In the genomic region with DNA sequence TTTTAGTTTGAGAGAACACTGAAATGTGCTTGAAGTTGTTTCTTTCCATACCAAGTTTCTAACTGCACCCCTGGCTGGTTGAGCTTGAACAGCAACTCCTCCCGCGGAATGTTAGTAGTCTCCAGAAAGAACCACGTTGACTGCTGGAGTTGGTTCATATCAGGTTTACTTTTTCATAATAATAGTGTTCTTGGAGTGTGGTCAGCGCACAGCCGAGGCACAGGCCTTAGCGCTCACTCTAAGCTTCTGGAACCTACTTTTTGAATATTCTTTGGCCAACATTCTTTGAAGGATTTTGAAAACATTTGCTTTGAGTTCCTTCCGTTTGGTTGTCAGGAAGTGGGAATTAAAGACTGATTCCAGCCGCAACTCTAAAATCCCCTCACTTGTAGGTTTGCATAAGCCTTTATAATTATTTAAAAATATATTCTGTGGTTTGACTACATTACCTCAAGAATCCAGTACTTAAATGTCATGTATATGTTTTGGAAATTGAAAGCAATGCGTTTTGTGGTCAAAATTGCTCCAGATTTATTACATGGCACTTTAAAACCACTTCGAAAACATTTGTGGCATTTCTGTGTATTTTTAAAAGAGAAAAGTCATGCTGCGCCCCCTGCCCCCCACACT, we compare ENCODE assay signal across 23 mouse cellular contexts. TPM values are rescaled to one million over a fixed set of nuclear protein-coding genes. Genes with fewer than 3 reads are reported as not detected.
DNase-seq lines count a peak whose midpoint lies in the region; ATAC-seq and TF ChIP-seq lines count a peak whose summit lies in the region.
"Had no signal": no experiment of that assay in that cellular context is flagged by ENCODE, and none has a peak within 500 bp of the region (broad histone marks: within the 10 kb centered on the region; RNA-seq: fewer than 3 reads in every experiment).

No protein-coding gene starts in this region.

- H3K4me2 ChIP-seq in kidney, postnatal 0 days (ENCODE audit: low read length) = no peak overlapping the region
- 0 out of 2 replicates have a peak overlapping the region, but pooled peaks have one; percentile 2 for H3K4me2 ChIP-seq in embryonic facial prominence, embryonic 15.5 days (replicated peaks)
- H3K4me2 ChIP-seq in limb, embryonic 15.5 days = no peak overlapping the region
- H3K4me2 ChIP-seq: heart, embryonic 13.5 days; hindbrain, embryonic 14.5 days had no signal

- no peak for TF ChIP-seq POLR2A in kidney, adult 2 months (IDR thresholded peaks at IDR 0.05; ENCODE audit: low read depth, low read length)

- H3K27me3 ChIP-seq in kidney, postnatal 0 days (ENCODE audit: insufficient read depth, low read length) = no peaks in the 10 kb centered on the region
- no peaks in the 10 kb centered on the region for H3K27me3 ChIP-seq in kidney, adult 2 months (replicated peaks; ENCODE audit: control insufficient read depth, insufficient read depth, low read length)
- H3K27me3 ChIP-seq in embryonic facial prominence, embryonic 15.5 days = no peaks in the 10 kb centered on the region
- H3K27me3 ChIP-seq in limb, embryonic 15.5 days = no peaks in the 10 kb centered on the region
- H3K27me3 ChIP-seq: heart, embryonic 13.5 days had no signal

- H3K9me3 ChIP-seq in kidney, postnatal 0 days (replicated peaks; ENCODE audit: low read length) = no peaks in the 10 kb centered on the region
- no peaks in the 10 kb centered on the region for H3K9me3 ChIP-seq in embryonic facial prominence, embryonic 15.5 days (replicated peaks)
- H3K9me3 ChIP-seq in limb, embryonic 15.5 days = no peaks in the 10 kb centered on the region
- H3K9me3 ChIP-seq: heart, embryonic 13.5 days had no signal

- ATAC-seq in kidney, postnatal 0 days (replicated peaks; ENCODE audit: low FRiP score, low read depth) = no peak
- ATAC-seq in embryonic facial prominence, embryonic 15.5 days (ENCODE audit: insufficient number of reproducible peaks, low FRiP score, low TSS enrichment, low read depth) = peak; percentile 80; the same call in 1 of the 2 replicates
- 0 out of 2 replicates have a peak, but pooled peaks have one; percentile 52 for ATAC-seq in limb, embryonic 15.5 days (ENCODE audit: insufficient number of reproducible peaks, low FRiP score, low TSS enrichment, low read depth)
- no peak for ATAC-seq in megakaryocyte progenitor cell, adult 5-6 weeks (replicated peaks; ENCODE audit: poor library complexity)
- ATAC-seq: forebrain, embryonic 14.5 days; forebrain, postnatal 0 days; hindbrain, postnatal 0 days had no signal

- WGBS in kidney, postnatal 0 days = 82% methylated on average over 11 of the region's 11 CpGs
- 73% methylated on average over 11 of the region's 11 CpGs for WGBS in kidney, adult 2 months
- WGBS in embryonic facial prominence, embryonic 15.5 days = 44% methylated on average over 11 of the region's 11 CpGs
- 63% methylated on average over 11 of the region's 11 CpGs for WGBS in limb, embryonic 15.5 days

- H3K4me1 ChIP-seq in kidney, postnatal 0 days (replicated peaks; ENCODE audit: insufficient read depth, low read length) = no peaks in the 10 kb centered on the region
- no peaks in the 10 kb centered on the region; the same call in 1 of the 2 replicates for H3K4me1 ChIP-seq in kidney, adult 2 months (ENCODE audit: control insufficient read depth, insufficient read depth, low read length)
- peaks cover 7% of the 10 kb centered on the region for H3K4me1 ChIP-seq in embryonic facial prominence, embryonic 15.5 days
- H3K4me1 ChIP-seq in limb, embryonic 15.5 days = peaks cover 5% of the 10 kb centered on the region; the same call in 1 of the 2 replicates

- H3K9ac ChIP-seq in kidney, postnatal 0 days (ENCODE audit: low read depth, low read length) = no peak overlapping the region
- H3K9ac ChIP-seq in embryonic facial prominence, embryonic 15.5 days = no peak overlapping the region
- H3K9ac ChIP-seq in limb, embryonic 15.5 days = no peak overlapping the region
- H3K9ac ChIP-seq: forebrain, postnatal 0 days; heart, embryonic 13.5 days; hindbrain, embryonic 14.5 days had no signal

- TF ChIP-seq CTCF in kidney, postnatal 0 days (IDR thresholded peaks at IDR 0.05; ENCODE audit: low read depth) = no peak
- no peak for TF ChIP-seq CTCF in kidney, adult 2 months (conservative IDR thresholded peaks at IDR 0.05; ENCODE audit: insufficient read depth, insufficient read length, low read depth, low read length)

- peak; percentile 10 for DNase-seq in kidney, postnatal 0 days (ENCODE audit: low spot score)
- DNase-seq in kidney, adult 2 months = no peak
- DNase-seq in cerebellum, postnatal 10 days = no peak
- DNase-seq: adrenal gland, adult 2 months; adrenal gland, postnatal 14 days; cerebellum, adult 11 months; cerebellum, adult 2 months; cerebellum, adult 9-11 months; cerebellum, postnatal 36 days; embryo, embryonic 11 days; forebrain, postnatal 0 days; gastrocnemius, adult 2 months; gastrocnemius, postnatal 14 days; heart, adult 18-20 months; heart, postnatal 14 days; heart, postnatal 4 days had no signal

- H3K27ac ChIP-seq in kidney, postnatal 0 days = no peak overlapping the region
- no peak overlapping the region for H3K27ac ChIP-seq in kidney, adult 2 months (ENCODE audit: insufficient read depth, low read depth, low read length)
- peak overlapping the region; percentile 44; the same call in 1 of the 2 replicates for H3K27ac ChIP-seq in embryonic facial prominence, embryonic 15.5 days (replicated peaks)
- H3K27ac ChIP-seq in limb, embryonic 15.5 days = no peak overlapping the region
- H3K27ac ChIP-seq: gastrocnemius, adult 2 months; heart, embryonic 13.5 days; hindbrain, embryonic 14.5 days; hindbrain, postnatal 0 days had no signal

- H3K36me3 ChIP-seq in kidney, postnatal 0 days (ENCODE audit: insufficient read depth, low read length) = no peaks in the 10 kb centered on the region
- no peaks in the 10 kb centered on the region for H3K36me3 ChIP-seq in kidney, adult 2 months (ENCODE audit: control insufficient read depth, insufficient read depth, low read length)
- H3K36me3 ChIP-seq in embryonic facial prominence, embryonic 15.5 days = no peaks in the 10 kb centered on the region
- H3K36me3 ChIP-seq in limb, embryonic 15.5 days = no peaks in the 10 kb centered on the region
- H3K36me3 ChIP-seq: heart, embryonic 13.5 days had no signal

- no peak overlapping the region for H3K4me3 ChIP-seq in kidney, postnatal 0 days (replicated peaks; ENCODE audit: low read depth, low read length)
- H3K4me3 ChIP-seq in kidney, adult 2 months (ENCODE audit: insufficient read depth, low read depth, low read length) = no peak overlapping the region
- H3K4me3 ChIP-seq in embryonic facial prominence, embryonic 15.5 days (replicated peaks) = no peak overlapping the region
- H3K4me3 ChIP-seq in limb, embryonic 15.5 days = no peak overlapping the region
- H3K4me3 ChIP-seq: gastrocnemius, adult 2 months; heart, embryonic 13.5 days had no signal

RNA-seq across cellular contexts. Expression of gene Ptpn13, which starts 48.6 kb away (rescaled TPM):
- polyA plus RNA-seq in kidney, postnatal 0 days (2015; fragmentation: Nextera tagmentation; extraction: Ambion mirVana) = 20.4 and 20.8 TPM in 2 replicates
- 23.7 and 28.0 TPM in 2 replicates for polyA plus RNA-seq in kidney, adult 2 months (2012; rRNA removed)
- 22.7 and 23.3 TPM in 2 replicates for polyA plus RNA-seq in embryonic facial prominence, embryonic 15.5 days (2015; fragmentation: Nextera tagmentation; extraction: Ambion mirVana)
- polyA plus RNA-seq in limb, embryonic 15.5 days (2015; fragmentation: Nextera tagmentation; extraction: Ambion mirVana) = 16.0 and 20.1 TPM in 2 replicates
- 0.30 and 0.37 TPM in 2 replicates for total RNA-seq in megakaryocyte progenitor cell, adult 5-6 weeks (2015)
- total RNA-seq in megakaryocyte progenitor cell, adult 5-6 weeks (2017) = 0.58 and 1.5 TPM in 2 replicates

Comparison
In these comparisons a context has a peak if more than half of its experiments do, and no peak if none do; other contexts are left out.
1. ATAC-seq: peak in embryonic facial prominence, embryonic 15.5 days (single experiment) and limb, embryonic 15.5 days (single experiment); none in kidney, postnatal 0 days (single experiment) and megakaryocyte progenitor cell, adult 5-6 weeks (single experiment).